In the genomic region with DNA sequence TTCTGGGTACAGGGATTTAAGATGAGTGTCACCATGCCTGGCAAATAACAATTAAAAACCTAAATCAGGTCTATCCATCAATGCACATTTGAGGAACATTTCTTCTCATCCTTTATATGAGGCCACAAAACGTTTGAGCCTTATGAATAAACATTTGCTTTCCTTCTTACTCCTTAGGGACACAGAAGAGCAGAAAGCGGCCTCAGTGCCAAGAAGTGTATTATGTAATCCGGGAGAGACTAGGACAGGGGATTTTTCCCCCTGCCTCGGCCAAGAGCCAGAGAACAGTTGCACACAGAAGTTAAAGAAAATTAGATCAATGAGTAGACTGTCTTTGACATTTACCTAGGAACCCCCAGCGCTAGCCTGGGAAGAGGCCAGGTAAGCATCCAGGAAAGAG, we compare ENCODE assay signal across 16 mouse cellular contexts. TPM values are rescaled to one million over a fixed set of nuclear protein-coding genes. Genes with fewer than 3 reads are reported as not detected.
DNase-seq lines count a peak whose midpoint lies in the region; ATAC-seq and TF ChIP-seq lines count a peak whose summit lies in the region.
"Had no signal": no experiment of that assay in that cellular context is flagged by ENCODE, and none has a peak within 500 bp of the region (broad histone marks: within the 10 kb centered on the region; RNA-seq: fewer than 3 reads in every experiment).

No protein-coding gene starts in this region.

- TF ChIP-seq POLR2A in cortical plate, adult 2 months (IDR thresholded peaks at IDR 0.05; ENCODE audit: extremely low read depth, insufficient read depth, low read length), result no peak

- ATAC-seq in frontal cortex, adult (ENCODE audit: low TSS enrichment), result peak; percentile 53; the same call in 1 of the 2 replicates
- ATAC-seq: forebrain, embryonic 14.5 days; intestine, embryonic 16.5 days; Patski had no signal

- H3K27ac ChIP-seq in layer of hippocampus, adult 2 months, result peak overlapping the region; percentile 53; the same call in 1 of the 2 replicates
- 0 out of 2 replicates have a peak overlapping the region, but pooled peaks have one; percentile 65 for H3K27ac ChIP-seq in cortical plate, adult 2 months (ENCODE audit: insufficient read depth, low read length)
- H3K27ac ChIP-seq: embryonic facial prominence, embryonic 10.5 days; hindbrain, embryonic 15.5 days had no signal

- H3K4me1 ChIP-seq in cortical plate, adult 2 months (ENCODE audit: control insufficient read depth, insufficient read depth, low read length), result peaks cover 2% of the 10 kb centered on the region; the same call in 1 of the 2 replicates
- H3K4me1 ChIP-seq: embryonic facial prominence, embryonic 10.5 days; hindbrain, embryonic 15.5 days had no signal

- DNase-seq in frontal cortex, adult 2 months (ENCODE audit: extremely low spot score in 1 of 2, low spot score in 1 of 2), result no peak
- no peak for DNase-seq in layer of hippocampus, adult 2 months (ENCODE audit: low spot score in 2 of 2)
- DNase-seq in layer of hippocampus, postnatal 25 days (ENCODE audit: extremely low spot score in 1 of 2, low spot score in 1 of 2), result no peak
- peak; percentile 88 for DNase-seq in adipocyte (ENCODE audit: low spot score)
- DNase-seq: adrenal gland, adult 8-10 months; adrenal gland, postnatal 36 days; cerebellum, adult 11-12 months; cerebellum, adult 9-11 months; gastrocnemius, postnatal 14 days had no signal

- no peak overlapping the region for H3K4me3 ChIP-seq in layer of hippocampus, adult 2 months
- H3K4me3 ChIP-seq in cortical plate, adult 2 months (ENCODE audit: insufficient read depth, low read length), result no peak overlapping the region
- H3K4me3 ChIP-seq: embryonic facial prominence, embryonic 10.5 days; hindbrain, embryonic 15.5 days had no signal

- no peak for TF ChIP-seq CTCF in layer of hippocampus, adult 2 months (conservative IDR thresholded peaks at IDR 0.05)
- no peak for TF ChIP-seq CTCF in cortical plate, adult 2 months (IDR thresholded peaks at IDR 0.05; ENCODE audit: extremely low read depth, insufficient read depth, low read length)

RNA-seq across cellular contexts. Expression of gene Ncapd2, which starts 9.4 kb away (rescaled TPM):
- polyA plus RNA-seq in frontal cortex, adult 2 months (2012; rRNA removed), result 51.7 and 53.6 TPM in 2 replicates
- total RNA-seq in layer of hippocampus, adult 2 months (2021), result 10 to 100 TPM; 24.3 to 28.5 TPM
- 10 to 100 TPM; 24.1 to 27.6 TPM for total RNA-seq in layer of hippocampus, postnatal 25 days (2021)
- 53.5 and 58.3 TPM in 2 replicates for polyA plus RNA-seq in cortical plate, adult 2 months (2012; rRNA removed)

RNA-seq across cellular contexts. Expression of gene Mrpl51, which starts 9.5 kb away (rescaled TPM):
- 46.7 and 48.7 TPM in 2 replicates for polyA plus RNA-seq in frontal cortex, adult 2 months (2012; rRNA removed)
- 10 to 100 TPM; 70.8 to 75.3 TPM for total RNA-seq in layer of hippocampus, adult 2 months (2021)
- total RNA-seq in layer of hippocampus, postnatal 25 days (2021), result 10 to 100 TPM; 64.4 to 66.0 TPM
- 51.2 and 52.9 TPM in 2 replicates for polyA plus RNA-seq in cortical plate, adult 2 months (2012; rRNA removed)

RNA-seq across cellular contexts. Expression of gene Gapdh, which starts 15.9 kb away (rescaled TPM):
- polyA plus RNA-seq in frontal cortex, adult 2 months (2012; rRNA removed), result 4,623 and 6,295 TPM in 2 replicates
- total RNA-seq in layer of hippocampus, adult 2 months (2021), result 1,000 to 10,000 TPM; 2,438 to 2,531 TPM
- total RNA-seq in layer of hippocampus, postnatal 25 days (2021), result 1,000 to 10,000 TPM; 2,323 to 2,636 TPM
- polyA plus RNA-seq in cortical plate, adult 2 months (2012; rRNA removed), result 4,394 and 4,549 TPM in 2 replicates

RNA-seq across cellular contexts. Expression of gene Vamp1, which starts 33.2 kb away (rescaled TPM):
- 81.5 and 103 TPM in 2 replicates for polyA plus RNA-seq in frontal cortex, adult 2 months (2012; rRNA removed)
- total RNA-seq in layer of hippocampus, adult 2 months (2021), result 10 to 100 TPM; 83.5 to 83.6 TPM
- 10 to 100 TPM; 71.1 to 71.4 TPM for total RNA-seq in layer of hippocampus, postnatal 25 days (2021)
- polyA plus RNA-seq in cortical plate, adult 2 months (2012; rRNA removed), result 169 and 175 TPM in 2 replicates

RNA-seq across cellular contexts. Expression of gene Iffo1, which starts 37.1 kb away (rescaled TPM):
- 86.9 and 94.3 TPM in 2 replicates for polyA plus RNA-seq in frontal cortex, adult 2 months (2012; rRNA removed)
- 10 to 100 TPM; 69.9 to 71.9 TPM for total RNA-seq in layer of hippocampus, adult 2 months (2021)
- total RNA-seq in layer of hippocampus, postnatal 25 days (2021), result 10 to 100 TPM; 63.4 to 77.7 TPM
- 96.9 and 97.6 TPM in 2 replicates for polyA plus RNA-seq in cortical plate, adult 2 months (2012; rRNA removed)
